Mouse (Mus musculus): ENCODE results near the gene Cfap298. TPM values are rescaled to one million over a fixed set of nuclear protein-coding genes. Genes with fewer than 3 reads are reported as not detected.

Cfap298 gene
- total RNA-seq (2021) = 30.2 and 30.3 TPM in 2 replicates
- long read RNA-seq, experiment 1, transcript Cfap298-201 (7 exons, 1,430 nt) = major isoform, 50 of 56 reads
- long read RNA-seq, experiment 1, partial matches to known transcripts = 3 of 56 reads
- long read RNA-seq, experiment 1, other reads (novel, unspliced or antisense) = 3 of 56 reads
- long read RNA-seq, experiment 2, transcript Cfap298-201 (7 exons, 1,430 nt) = major isoform, 45 of 51 reads
- long read RNA-seq, experiment 2, partial matches to known transcripts = 3 of 51 reads
- long read RNA-seq, experiment 2, other reads (novel, unspliced or antisense) = 3 of 51 reads

DNA sequence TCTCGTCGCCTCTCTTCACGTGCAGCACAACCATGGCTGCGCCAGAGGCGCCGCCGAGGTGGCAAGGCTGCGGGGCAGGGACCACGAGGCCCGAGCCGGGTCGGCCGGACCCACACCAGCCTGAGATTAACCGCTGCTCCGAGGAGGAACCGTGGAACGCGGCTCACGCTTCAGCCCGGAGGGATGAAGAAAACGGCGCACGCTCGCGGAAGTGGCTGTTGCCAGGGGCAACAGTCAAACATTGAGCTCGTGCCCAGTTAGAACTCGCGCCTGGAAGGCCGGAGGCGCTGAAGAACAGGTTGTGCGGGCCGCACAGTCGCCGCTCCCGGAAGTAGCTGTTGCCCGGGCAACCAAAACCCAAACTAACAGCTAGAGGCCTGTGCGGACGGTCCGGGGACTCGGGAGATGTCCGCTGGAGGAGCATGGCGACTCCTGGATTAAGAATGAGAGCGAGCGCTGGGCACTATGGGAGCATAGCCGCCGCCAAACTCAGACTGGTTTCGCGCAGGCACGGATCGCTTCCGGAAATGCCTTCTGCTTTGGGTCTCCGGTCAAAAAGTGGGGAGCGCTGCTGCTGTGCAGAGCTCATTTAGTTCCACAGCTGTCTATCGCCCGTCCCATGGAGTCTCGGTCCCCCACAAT lies at the start of gene Cfap298:
Gene Cfap298 (minus strand): TSS at position 428 of the 642 bp plus-strand sequence.
- peak; percentile 95 for DNase-seq

DNA sequence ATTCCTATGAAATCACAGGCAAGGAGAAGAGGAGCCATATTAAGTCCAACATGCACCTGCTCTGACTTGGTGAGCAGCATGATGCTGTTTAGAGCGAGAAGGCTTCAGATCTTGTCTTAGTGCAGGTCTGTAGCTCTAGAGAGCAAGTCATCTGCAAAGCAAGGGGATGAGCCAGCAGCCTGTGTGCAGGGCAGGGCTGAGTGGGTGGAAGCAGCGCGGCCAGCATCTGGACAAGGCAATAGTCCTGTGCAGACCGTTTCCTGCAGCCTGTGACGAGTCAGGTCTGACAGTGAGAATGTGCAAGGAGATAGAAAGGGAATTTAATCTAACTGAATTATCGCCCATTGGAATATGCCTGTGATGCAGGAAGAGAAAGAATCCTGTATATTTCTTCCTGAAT lies 36.1 kb upstream of the Cfap298 start:
- no peak for DNase-seq

GRCm38 (mm10) chr16:90966241-90966640 lies 31.3 kb upstream of the Cfap298 start:
- no peak for DNase-seq

DNA sequence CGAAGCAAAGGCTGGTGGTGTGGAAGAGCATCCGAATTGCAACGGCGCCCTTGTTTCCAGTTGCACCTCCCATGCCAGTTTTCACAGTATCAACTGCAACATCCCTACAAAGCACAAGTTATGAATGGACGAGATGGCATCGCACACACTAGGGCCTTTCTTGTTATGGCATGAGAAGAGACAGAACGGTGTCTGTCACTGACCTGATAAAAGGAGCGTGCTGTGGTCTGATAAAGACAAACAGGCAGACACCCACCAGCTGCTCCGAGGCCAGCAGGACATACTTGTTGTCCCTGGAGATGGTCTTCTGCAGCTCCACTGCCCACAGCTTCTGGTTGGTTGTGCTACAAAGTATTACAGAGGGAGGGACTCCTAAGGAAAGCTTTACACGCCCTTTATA lies 29.4 kb upstream of the Cfap298 start:
- DNase-seq = no peak

GRCm38 (mm10) chr16:90963866-90964265 lies 29.0 kb upstream of the Cfap298 start:
- DNase-seq = no peak

- no peak for DNase-seq
Observed at GRCm38 (mm10) chr16:90963231-90963630, 28.3 kb upstream of the Cfap298 start.

DNA sequence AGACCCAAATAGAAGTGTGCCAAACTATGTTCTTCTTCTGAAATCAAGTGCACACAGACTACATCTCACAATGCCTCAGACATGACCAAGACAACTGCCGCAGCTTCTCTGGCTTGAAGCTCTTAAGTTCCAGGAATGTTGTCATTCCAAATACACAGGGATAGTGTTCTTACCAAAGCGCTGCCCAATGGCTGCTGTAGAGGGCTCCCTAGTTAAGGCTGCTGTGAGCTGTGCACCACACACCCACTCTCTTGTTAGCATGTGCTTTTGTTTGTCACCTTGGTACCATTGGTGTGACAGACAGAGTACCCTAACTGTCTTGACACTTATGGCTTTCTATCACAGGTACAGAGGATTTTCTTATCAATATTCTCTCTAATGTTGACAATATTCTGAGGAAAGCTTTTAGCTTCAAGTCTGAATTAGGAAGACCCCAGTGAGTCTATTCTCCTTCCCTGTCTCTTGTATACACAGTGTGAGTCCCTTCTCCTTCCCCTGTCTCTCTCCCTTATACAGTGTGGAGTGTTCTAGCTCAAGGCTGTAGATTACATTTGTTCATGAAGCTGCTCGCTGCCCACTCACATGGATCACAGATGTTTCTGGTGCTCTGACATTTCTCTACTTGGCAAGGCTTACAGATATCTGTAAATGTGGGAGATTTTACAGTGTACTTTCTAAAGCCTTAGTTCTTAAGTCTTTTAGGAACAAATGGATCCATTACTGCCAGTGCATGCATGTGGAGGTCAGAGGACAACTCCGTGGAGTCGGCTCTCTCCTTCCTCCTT lies 23.6 kb upstream of the Cfap298 start:
- DNase-seq = no peak

DNA sequence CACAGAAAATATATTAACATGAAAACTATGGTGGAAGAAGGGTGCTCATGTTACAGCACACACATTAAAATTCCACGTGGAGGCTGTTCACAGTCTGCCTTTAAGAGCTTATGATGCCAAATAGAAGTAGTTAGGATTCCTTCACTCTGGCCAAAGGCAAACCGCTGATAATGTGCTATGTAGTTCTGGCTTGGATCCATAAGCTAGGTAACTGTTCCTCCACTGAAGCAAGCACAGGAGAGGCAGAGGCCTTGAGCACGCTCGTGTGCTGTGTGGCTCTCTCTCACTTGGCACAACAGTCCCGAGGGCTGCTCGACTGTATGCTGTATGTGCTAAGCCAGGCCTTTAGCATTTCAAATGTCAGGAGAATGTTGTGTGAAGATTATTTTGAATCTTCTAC lies 20.6 kb upstream of the Cfap298 start:
- no peak for DNase-seq

GRCm38 (mm10) chr16:90953770-90954169 lies 18.9 kb upstream of the Cfap298 start:
- DNase-seq = no peak

DNA sequence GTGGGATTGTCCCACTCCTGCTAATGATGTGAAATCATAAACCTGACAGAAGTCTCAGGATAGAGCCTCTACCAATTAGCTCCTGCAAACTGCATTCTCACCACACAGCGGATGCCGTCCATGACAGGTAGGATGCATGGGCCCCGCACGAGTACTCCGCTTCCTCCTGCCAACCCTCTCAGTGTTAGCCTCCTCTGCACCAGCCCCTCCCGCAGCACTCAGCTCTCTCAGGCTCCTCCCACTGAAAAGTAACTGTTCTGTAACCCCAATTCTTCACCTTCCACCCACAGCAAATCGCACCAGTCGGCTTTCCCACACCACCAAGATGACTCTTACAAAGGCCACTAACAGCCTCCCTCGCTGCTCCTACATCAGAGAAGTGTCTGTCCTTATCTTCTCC lies 18.2 kb upstream of the Cfap298 start:
- no peak for DNase-seq

GRCm38 (mm10) chr16:90950354-90950963 lies 15.5 kb upstream of the Cfap298 start:
- no peak for DNase-seq

GRCm38 (mm10) chr16:90946977-90947376 lies 12.1 kb upstream of the Cfap298 start:
- DNase-seq = no peak

- no peak for DNase-seq
Observed at GRCm38 (mm10) chr16:90941246-90941645, 6.3 kb upstream of the Cfap298 start.

- peak; percentile 86 for DNase-seq
Observed at GRCm38 (mm10) chr16:90934193-90934686, 674 bp downstream of the Cfap298 start.

- no peak for DNase-seq
Observed at GRCm38 (mm10) chr16:90933534-90934176, 1.3 kb downstream of the Cfap298 start.

DNA sequence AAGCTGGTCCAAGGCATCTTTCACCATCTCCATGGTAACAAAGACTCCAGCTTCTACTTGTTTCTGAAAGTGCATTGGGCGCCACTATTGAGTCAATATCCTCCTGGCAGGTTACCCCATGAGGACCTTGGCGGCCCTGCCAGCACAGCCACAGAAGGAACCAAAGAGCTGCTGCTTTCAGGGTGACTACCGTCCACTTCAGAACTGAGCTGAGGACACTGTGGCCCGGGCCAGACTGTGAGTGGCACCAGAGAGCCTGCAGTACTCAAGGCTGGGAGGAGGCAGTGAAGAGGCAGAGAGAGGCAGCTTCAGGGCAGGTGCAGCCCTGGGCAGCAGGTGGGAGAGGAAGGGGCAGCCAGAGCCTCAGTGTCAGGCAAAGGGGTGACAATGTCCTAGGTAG lies 7.5 kb downstream of the Cfap298 start:
- no peak for DNase-seq

DNA sequence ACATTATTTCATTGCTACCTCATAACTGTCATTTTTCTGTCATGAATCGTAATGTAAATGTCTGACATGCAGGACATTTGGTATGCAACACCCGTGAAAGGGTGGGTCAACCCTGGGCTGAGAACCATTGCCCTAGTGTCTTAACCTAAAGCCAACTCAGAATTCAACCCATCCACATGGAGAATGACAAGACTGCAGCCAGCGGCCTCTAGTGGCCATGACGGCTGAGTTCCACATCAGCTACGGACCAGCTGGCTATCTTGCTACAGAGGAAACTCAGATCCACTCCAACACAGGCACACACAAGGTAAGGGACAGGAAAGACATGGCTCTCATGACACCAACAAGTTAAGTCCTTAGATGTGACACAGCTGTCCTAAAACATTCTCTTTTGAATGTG lies 9.5 kb downstream of the Cfap298 start:
- DNase-seq = peak; percentile 86

GRCm38 (mm10) chr16:90924606-90925370 lies 10.1 kb downstream of the Cfap298 start:
- DNase-seq = peak; percentile 90

- no peak for DNase-seq
Observed at GRCm38 (mm10) chr16:90921471-90922159, 13.3 kb downstream of the Cfap298 start.

DNA sequence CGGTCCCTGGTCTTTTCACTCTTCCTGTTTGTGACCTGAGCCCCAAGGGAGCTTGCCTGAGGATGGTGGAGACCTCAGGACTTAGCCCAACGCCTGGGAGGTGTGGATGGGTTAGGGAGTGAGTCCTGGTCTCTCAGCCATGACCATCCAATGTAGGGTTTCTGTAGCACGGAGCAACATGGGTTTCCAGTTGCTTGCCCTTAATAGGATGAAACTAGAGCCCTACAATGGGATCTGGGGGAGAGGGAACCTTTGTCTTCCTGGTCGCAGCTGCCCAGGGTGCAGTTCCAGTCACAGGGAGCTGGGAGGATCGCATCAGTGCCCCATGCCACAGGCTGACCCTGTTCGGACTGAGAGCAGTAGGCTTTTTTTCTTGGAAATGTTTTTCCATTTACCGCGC lies 17.8 kb downstream of the Cfap298 start:
- DNase-seq = no peak

DNA sequence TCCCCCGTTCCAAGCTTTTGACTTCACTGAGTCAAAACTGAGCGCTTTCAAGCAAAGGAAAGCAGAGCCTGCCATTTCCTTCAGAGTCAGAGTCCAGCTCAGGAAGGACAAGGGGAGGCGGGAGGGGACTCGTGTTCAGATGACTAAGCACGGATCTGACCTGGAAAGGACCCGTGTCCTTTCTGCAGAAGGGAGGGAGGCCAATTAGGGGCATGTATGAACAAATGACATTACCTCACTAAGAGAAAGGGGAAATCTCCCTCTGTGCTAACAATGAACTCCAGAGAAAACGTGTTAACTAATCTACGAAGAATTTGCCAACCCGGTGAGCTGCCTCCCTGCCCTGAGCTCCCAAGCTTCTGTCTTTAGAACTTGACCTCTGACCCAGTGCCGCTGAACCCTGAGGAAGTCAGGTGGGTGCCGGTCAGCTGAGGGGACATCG lies 18.9 kb downstream of the Cfap298 start:
- DNase-seq = peak; percentile 84
